Mouse (Mus musculus): ENCODE results near the gene Aacs.
"Not testable (repeated sequence)": the region's sequence is repeated elsewhere in the genome, so short reads cannot be mapped to it uniquely, and the experiment has no call there.

Gene Aacs

GRCm38 (mm10) chr5:125465701-125466106 lies 9.9 kb upstream of the Aacs start:
- peak; percentile 98 for DNase-seq (ENCODE audit: extremely low read depth, low read depth)

- no peak for DNase-seq (ENCODE audit: extremely low read depth, low read depth)
These were observed 9.1 kb upstream of the Aacs start for GRCm38 (mm10) chr5:125466483-125466882.

- no peak for DNase-seq (ENCODE audit: extremely low read depth, low read depth)
These were observed 8.4 kb upstream of the Aacs start for GRCm38 (mm10) chr5:125467261-125467660.

GRCm38 (mm10) chr5:125470713-125471112 lies 4.9 kb upstream of the Aacs start:
- no peak for DNase-seq (ENCODE audit: extremely low read depth, low read depth)

- DNase-seq (ENCODE audit: extremely low read depth, low read depth), result no peak
These were observed 2.7 kb upstream of the Aacs start for GRCm38 (mm10) chr5:125472796-125473475.

- no peak for DNase-seq (ENCODE audit: extremely low read depth, low read depth)
These were observed 584 bp upstream of the Aacs start for GRCm38 (mm10) chr5:125475030-125475429.

- no peak for DNase-seq (ENCODE audit: extremely low read depth, low read depth)
These were observed 642 bp downstream of the Aacs start for GRCm38 (mm10) chr5:125476286-125476625.

- DNase-seq (ENCODE audit: extremely low read depth, low read depth), result no peak
These were observed 1.2 kb downstream of the Aacs start for GRCm38 (mm10) chr5:125476799-125477198.

- DNase-seq (ENCODE audit: extremely low read depth, low read depth), result no peak
These were observed 1.9 kb downstream of the Aacs start for GRCm38 (mm10) chr5:125477533-125477932.

GRCm38 (mm10) chr5:125478037-125478436 lies 2.4 kb downstream of the Aacs start:
- no peak for DNase-seq (ENCODE audit: extremely low read depth, low read depth)

- no peak for DNase-seq (ENCODE audit: extremely low read depth, low read depth)
These were observed 3.8 kb downstream of the Aacs start for GRCm38 (mm10) chr5:125479376-125479775.

- no peak for DNase-seq (ENCODE audit: extremely low read depth, low read depth)
These were observed 5.0 kb downstream of the Aacs start for GRCm38 (mm10) chr5:125480434-125481231.

GRCm38 (mm10) chr5:125482474-125482873 lies 6.9 kb downstream of the Aacs start:
- DNase-seq (ENCODE audit: extremely low read depth, low read depth), result no peak

GRCm38 (mm10) chr5:125483712-125484611 lies 8.3 kb downstream of the Aacs start:
- DNase-seq (ENCODE audit: extremely low read depth, low read depth), result peak; percentile 73

- no peak for DNase-seq (ENCODE audit: extremely low read depth, low read depth)
These were observed 9.6 kb downstream of the Aacs start for GRCm38 (mm10) chr5:125485031-125485778.

- no peak for DNase-seq (ENCODE audit: extremely low read depth, low read depth)
These were observed 10.5 kb downstream of the Aacs start for GRCm38 (mm10) chr5:125486088-125486487.

GRCm38 (mm10) chr5:125487375-125488115 lies 11.9 kb downstream of the Aacs start:
- DNase-seq (ENCODE audit: extremely low read depth, low read depth), result no peak

- no peak for DNase-seq (ENCODE audit: extremely low read depth, low read depth)
These were observed 12.5 kb downstream of the Aacs start for GRCm38 (mm10) chr5:125488116-125488455.

GRCm38 (mm10) chr5:125488953-125489352 lies 13.3 kb downstream of the Aacs start:
- not testable (repeated sequence) for DNase-seq (ENCODE audit: extremely low read depth, low read depth)

GRCm38 (mm10) chr5:125491107-125491506 lies 15.5 kb downstream of the Aacs start:
- DNase-seq (ENCODE audit: extremely low read depth, low read depth), result no peak
